Mouse (Mus musculus): ENCODE measurements around the gene Dnmt3l. TPM values are rescaled to one million over a fixed set of nuclear protein-coding genes. Genes with fewer than 3 reads are reported as not detected.
"Not testable (repeated sequence)": the region's sequence is repeated elsewhere in the genome, so short reads cannot be mapped to it uniquely, and the experiment has no call there.

The Dnmt3l gene
- polyA plus RNA-seq, 1 experiment from 2014 or later = not detected

DNA sequence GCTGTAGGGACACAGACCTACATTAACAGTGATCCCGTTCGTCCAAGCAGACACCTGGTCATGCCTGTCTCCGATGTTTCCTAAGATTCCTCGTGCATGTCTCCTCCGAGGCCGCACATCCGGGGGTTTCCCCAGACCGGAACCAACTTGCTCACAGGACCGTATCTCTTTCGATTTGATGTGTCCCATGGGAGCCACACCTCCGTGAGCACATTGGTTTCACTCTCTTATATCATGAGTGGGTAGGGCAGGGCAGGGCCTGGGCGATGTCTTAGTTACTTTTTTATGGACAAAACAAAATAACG lies 50.9 kb downstream of the Dnmt3l start:
- Histone ChIP-seq H3K4me2 (no peak overlapping the region), H3K4me1 (ENCODE audit: control insufficient read depth, insufficient read depth, low read length) (no peaks in the 10 kb centered on the region), H3K9ac (ENCODE audit: low read depth, low read length) (no peak overlapping the region), H3K36me3 (ENCODE audit: control insufficient read depth, insufficient read depth, low read length) (no peaks in the 10 kb centered on the region), H3K27ac (ENCODE audit: low read depth, low read length) (no peak overlapping the region), H3K4me3 (ENCODE audit: low read depth, low read length) (no peak overlapping the region), H3K9me3 (replicated peaks; ENCODE audit: control insufficient read depth, low read length) (no peaks in the 10 kb centered on the region), H3K27me3 (ENCODE audit: control insufficient read depth, insufficient read depth, low read length) (no peaks in the 10 kb centered on the region)
- ATAC-seq (replicated peaks; ENCODE audit: insufficient number of reproducible peaks, low FRiP score, low TSS enrichment) = no peak
- 85% methylated on average over 13 of the region's 13 CpGs for WGBS (ENCODE audit: insufficient replicate concordance)

DNA sequence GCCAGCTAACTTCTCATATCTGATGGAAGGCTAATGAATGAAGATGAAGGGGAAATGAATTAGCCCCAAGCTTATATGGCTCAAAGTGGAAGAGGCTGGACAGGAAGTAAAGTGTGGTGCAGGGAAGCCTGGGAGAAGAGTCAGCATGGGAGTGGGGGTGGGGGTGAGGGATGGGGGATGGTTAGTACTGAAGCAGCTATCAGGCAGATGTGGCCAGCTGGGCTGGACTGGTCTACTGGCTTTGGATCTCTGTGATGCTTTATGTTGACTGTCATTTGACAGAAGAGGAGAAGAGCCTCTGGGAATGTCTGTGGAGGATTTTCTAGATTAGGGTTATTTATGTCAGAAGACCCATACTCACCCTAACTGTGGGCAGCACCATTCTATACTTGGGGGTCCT lies 53.5 kb downstream of the Dnmt3l start:
- no peak overlapping the region for H3K9ac ChIP-seq (ENCODE audit: low read depth, low read length)
- ATAC-seq (replicated peaks; ENCODE audit: insufficient number of reproducible peaks, low FRiP score, low TSS enrichment) = no peak
- H3K9me3 ChIP-seq (replicated peaks; ENCODE audit: control insufficient read depth, low read length) = no peaks in the 10 kb centered on the region
- H3K4me1 ChIP-seq (ENCODE audit: control insufficient read depth, insufficient read depth, low read length) = no peaks in the 10 kb centered on the region
- H3K4me2 ChIP-seq = no peak overlapping the region
- no peaks in the 10 kb centered on the region for H3K27me3 ChIP-seq (ENCODE audit: control insufficient read depth, insufficient read depth, low read length)
- H3K4me3 ChIP-seq (ENCODE audit: low read depth, low read length) = no peak overlapping the region
- H3K36me3 ChIP-seq (ENCODE audit: control insufficient read depth, insufficient read depth, low read length) = no peaks in the 10 kb centered on the region
- H3K27ac ChIP-seq (ENCODE audit: low read depth, low read length) = no peak overlapping the region

DNA sequence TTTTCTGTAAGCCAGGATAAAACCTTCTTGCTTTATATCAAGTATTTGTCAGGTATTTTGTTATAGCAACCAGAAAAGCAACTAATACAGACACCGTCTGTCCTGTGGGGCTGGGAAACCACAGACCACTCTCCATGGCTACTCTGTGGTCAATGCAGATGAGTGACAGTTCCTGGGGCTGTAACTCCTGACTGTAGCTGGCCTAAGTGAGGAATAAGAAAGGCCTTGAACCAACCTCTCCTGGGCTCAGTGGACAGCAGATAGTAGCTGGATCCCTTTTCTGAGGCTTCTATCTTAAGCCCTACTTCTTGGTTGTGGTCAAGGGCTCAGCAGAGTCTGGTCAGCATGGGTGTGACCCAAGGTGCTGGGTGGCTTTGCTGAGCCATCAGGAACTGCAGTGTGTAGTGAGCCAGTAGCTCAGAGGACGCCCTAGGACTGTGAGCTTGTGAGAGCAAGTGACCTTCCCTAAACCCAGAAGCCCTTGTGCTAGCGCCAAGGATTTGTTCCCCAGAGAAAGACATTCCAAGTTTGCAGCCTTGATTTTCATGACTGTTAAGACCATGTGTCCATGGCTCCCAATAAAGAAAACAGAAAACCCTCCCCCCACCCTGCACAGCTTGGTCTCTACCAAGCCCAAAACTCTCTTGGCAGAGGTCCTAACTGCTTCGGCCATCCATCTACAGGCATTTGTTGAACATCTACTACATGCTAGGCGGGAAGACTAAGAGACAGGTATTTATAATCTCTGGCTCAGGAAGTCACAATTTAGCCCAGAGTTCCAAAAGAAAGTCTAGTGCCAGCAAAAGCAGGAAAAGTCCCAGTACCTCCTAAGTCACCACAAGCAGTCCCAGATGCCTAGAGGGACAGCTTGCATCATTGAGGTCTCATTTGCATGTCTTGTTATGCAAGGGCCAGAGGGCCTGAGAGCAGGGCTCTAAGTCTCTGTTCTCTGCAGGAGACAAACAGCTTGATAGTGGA lies 54.5 kb downstream of the Dnmt3l start:
- no peaks in the 10 kb centered on the region for H3K27me3 ChIP-seq (ENCODE audit: control insufficient read depth, insufficient read depth, low read length)
- no peak overlapping the region for H3K4me3 ChIP-seq (ENCODE audit: low read depth, low read length)
- 0 out of 2 replicates have a peak, but pooled peaks cover 3% of the 10 kb centered on the region for H3K4me1 ChIP-seq (ENCODE audit: control insufficient read depth, insufficient read depth, low read length)
- H3K9me3 ChIP-seq (replicated peaks; ENCODE audit: control insufficient read depth, low read length) = no peaks in the 10 kb centered on the region
- H3K9ac ChIP-seq (ENCODE audit: low read depth, low read length) = no peak overlapping the region
- no peak for ATAC-seq (replicated peaks; ENCODE audit: insufficient number of reproducible peaks, low FRiP score, low TSS enrichment)
- 80% methylated on average over 5 of the region's 5 CpGs for WGBS (ENCODE audit: insufficient replicate concordance)
- H3K36me3 ChIP-seq (ENCODE audit: control insufficient read depth, insufficient read depth, low read length) = no peaks in the 10 kb centered on the region
- no peak overlapping the region for H3K4me2 ChIP-seq
- no peak overlapping the region for H3K27ac ChIP-seq (ENCODE audit: low read depth, low read length)

DNA sequence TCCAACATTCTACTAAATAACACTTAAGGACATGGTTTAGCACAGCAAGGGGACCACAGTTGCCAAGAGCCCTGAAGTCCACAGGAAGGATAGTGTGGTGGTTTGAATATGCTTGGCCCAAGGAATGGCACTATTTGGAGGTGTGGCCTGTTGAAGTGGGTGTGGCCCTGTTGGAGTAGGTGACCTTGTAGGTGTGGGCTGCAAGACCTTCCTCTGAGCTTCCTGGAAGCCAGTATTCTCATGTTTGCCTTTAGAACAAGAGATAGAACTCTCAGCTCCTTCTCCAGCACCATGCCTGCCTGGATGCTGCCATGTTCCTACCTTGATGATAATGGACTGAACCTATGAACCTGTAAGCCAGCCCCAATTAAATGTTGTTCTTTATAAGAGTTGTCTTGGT lies 58.1 kb downstream of the Dnmt3l start:
- ATAC-seq (replicated peaks; ENCODE audit: insufficient number of reproducible peaks, low FRiP score, low TSS enrichment); H3K4me3 ChIP-seq (ENCODE audit: low read depth, low read length); H3K36me3 ChIP-seq (ENCODE audit: control insufficient read depth, insufficient read depth, low read length); H3K9me3 ChIP-seq (replicated peaks; ENCODE audit: control insufficient read depth, low read length); H3K27ac ChIP-seq (ENCODE audit: low read depth, low read length); H3K9ac ChIP-seq (ENCODE audit: low read depth, low read length); H3K4me1 ChIP-seq (ENCODE audit: control insufficient read depth, insufficient read depth, low read length); H3K27me3 ChIP-seq (ENCODE audit: control insufficient read depth, insufficient read depth, low read length); H3K4me2 ChIP-seq: not testable (repeated sequence)

DNA sequence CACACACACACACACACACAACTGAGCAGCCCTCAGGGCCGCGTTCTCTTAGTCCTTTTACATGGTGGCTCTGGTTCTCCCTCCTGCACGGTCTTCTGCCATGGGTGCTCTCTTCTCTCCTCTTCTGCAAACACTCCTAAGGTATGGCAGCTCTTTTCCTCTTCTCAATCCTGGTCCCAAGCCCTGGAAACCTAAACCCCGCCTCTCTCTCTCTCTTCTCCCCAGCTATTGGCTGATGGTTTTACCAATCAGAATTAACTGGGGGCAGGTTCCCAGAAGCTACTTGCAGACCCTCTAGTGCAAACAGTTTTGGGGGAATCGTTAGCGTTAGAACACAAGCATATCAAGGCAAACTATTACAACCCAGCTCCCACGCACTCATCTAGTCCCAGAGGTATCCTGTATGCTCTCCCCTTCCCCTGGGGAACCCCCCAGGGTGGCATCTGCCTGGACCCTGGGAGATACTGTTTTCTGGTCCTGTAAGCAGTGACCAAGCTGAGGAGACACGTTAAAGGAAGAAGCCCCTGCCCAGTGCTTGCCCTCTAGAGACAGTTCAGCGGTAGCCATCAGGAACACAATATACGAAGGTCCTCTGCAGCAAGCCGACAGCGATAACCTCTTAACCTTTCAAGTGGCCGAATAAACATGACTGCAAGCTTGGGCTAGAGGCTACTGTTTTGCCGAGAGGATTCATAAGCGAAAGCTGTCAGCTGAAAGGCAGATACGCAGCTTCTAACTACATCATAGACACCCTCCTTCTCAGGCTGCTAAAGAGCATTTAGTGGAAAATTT lies 59.4 kb downstream of the Dnmt3l start:
- Histone ChIP-seq H3K27me3 (ENCODE audit: control insufficient read depth, insufficient read depth, low read length) (no peaks in the 10 kb centered on the region), H3K27ac (ENCODE audit: low read depth, low read length) (no peak overlapping the region), H3K4me3 (ENCODE audit: low read depth, low read length) (peak overlapping the region; percentile 31), H3K4me2 (peak overlapping the region; percentile 65), H3K4me1 (ENCODE audit: control insufficient read depth, insufficient read depth, low read length) (0 out of 2 replicates have a peak, but pooled peaks cover 6% of the 10 kb centered on the region), H3K36me3 (ENCODE audit: control insufficient read depth, insufficient read depth, low read length) (no peaks in the 10 kb centered on the region), H3K9ac (ENCODE audit: low read depth, low read length) (peak overlapping the region; percentile 50; the same call in 1 of the 2 replicates), H3K9me3 (replicated peaks; ENCODE audit: control insufficient read depth, low read length) (no peaks in the 10 kb centered on the region)
- ATAC-seq (replicated peaks; ENCODE audit: insufficient number of reproducible peaks, low FRiP score, low TSS enrichment) = no peak
- 10% methylated on average over 16 of the region's 16 CpGs for WGBS (ENCODE audit: insufficient replicate concordance)

DNA sequence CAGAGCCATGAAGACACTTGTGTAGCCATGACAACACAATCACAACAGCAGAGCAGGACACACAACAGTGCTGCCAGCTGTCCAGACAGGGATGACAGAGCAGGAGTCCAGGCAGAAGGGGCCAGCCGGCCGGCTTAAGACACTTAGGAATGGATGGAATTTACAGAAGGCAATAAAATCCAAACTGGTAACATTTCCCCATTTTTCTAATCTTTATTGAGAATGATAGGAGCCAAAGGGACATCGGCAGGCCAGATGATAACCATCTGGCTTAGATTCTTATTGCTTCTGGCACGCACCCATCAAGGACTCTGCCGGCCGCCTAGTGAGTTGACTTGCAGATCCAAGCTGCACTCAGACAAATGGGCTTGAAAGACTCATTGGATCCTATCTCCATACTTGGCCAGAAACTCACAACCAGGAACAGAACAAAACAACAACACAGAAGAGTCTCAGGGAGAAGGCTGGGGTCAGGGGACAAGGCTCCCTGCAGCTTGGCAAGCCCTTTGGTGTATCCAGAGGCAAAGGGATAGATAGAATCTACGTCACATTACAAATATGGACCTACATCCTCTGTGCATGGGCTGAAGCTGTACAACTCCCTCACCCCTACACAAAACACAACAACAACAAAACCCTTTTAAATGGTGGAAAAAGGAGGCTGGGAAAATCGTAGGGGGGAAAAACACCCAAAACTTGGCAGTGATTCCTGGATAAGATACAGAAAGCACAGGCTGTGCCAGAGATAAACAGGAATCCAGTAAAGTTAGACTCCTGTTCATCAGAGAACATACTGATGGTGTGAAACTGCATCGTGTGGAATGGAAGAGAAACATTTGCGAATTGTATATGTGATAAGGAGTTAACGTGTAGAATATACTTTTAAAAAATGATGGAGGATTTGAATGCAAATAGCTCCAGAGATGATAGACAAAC lies 63.1 kb downstream of the Dnmt3l start:
- no peak overlapping the region for H3K27ac ChIP-seq (ENCODE audit: low read depth, low read length)
- H3K4me1 ChIP-seq (ENCODE audit: control insufficient read depth, insufficient read depth, low read length) = 0 out of 2 replicates have a peak, but pooled peaks cover 6% of the 10 kb centered on the region
- no peak for ATAC-seq (replicated peaks; ENCODE audit: insufficient number of reproducible peaks, low FRiP score, low TSS enrichment)
- H3K27me3 ChIP-seq (ENCODE audit: control insufficient read depth, insufficient read depth, low read length) = no peaks in the 10 kb centered on the region
- H3K4me3 ChIP-seq (ENCODE audit: low read depth, low read length) = no peak overlapping the region
- H3K9me3 ChIP-seq (replicated peaks; ENCODE audit: control insufficient read depth, low read length) = no peaks in the 10 kb centered on the region
- WGBS (ENCODE audit: insufficient replicate concordance) = 72% methylated on average over 11 of the region's 11 CpGs
- H3K4me2 ChIP-seq = no peak overlapping the region
- no peaks in the 10 kb centered on the region for H3K36me3 ChIP-seq (ENCODE audit: control insufficient read depth, insufficient read depth, low read length)
- H3K9ac ChIP-seq (ENCODE audit: low read depth, low read length) = no peak overlapping the region

DNA sequence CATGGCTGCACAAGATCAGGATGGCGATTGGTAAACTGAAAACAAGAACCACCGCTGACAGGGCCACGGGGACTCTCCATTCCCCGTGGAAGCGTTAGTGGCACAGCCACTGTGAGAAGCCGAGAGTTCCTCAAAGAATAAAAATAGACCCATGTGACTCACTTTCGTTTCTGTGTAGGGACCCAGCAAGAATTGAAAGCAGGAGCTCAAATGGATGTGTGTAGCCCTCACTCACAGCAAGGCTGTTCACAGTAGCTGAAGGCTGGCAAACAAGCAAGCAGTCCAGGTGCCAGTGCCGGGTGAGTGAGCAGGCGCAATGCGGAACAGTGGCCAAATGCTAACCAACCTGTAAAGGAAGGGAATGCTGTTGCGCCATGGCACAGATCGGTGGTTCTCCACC lies 63.8 kb downstream of the Dnmt3l start:
- ATAC-seq (replicated peaks; ENCODE audit: insufficient number of reproducible peaks, low FRiP score, low TSS enrichment) = no peak
- H3K36me3 ChIP-seq (ENCODE audit: control insufficient read depth, insufficient read depth, low read length) = no peaks in the 10 kb centered on the region
- H3K4me3 ChIP-seq (ENCODE audit: low read depth, low read length) = no peak overlapping the region
- 79% methylated on average over 12 of the region's 12 CpGs for WGBS (ENCODE audit: insufficient replicate concordance)
- no peak overlapping the region for H3K9ac ChIP-seq (ENCODE audit: low read depth, low read length)
- no peak overlapping the region for H3K27ac ChIP-seq (ENCODE audit: low read depth, low read length)
- H3K27me3 ChIP-seq (ENCODE audit: control insufficient read depth, insufficient read depth, low read length) = no peaks in the 10 kb centered on the region
- H3K4me1 ChIP-seq (ENCODE audit: control insufficient read depth, insufficient read depth, low read length) = 0 out of 2 replicates have a peak, but pooled peaks cover 6% of the 10 kb centered on the region
- H3K9me3 ChIP-seq (replicated peaks; ENCODE audit: control insufficient read depth, low read length) = no peaks in the 10 kb centered on the region
- no peak overlapping the region for H3K4me2 ChIP-seq
